8 mouse cellular contexts compared by ENCODE assay signal in genomic region chr2:35397590-35398173, GRCm38 (mm10). TPM values are rescaled to one million over a fixed set of nuclear protein-coding genes. Genes with fewer than 3 reads are reported as not detected.
DNase-seq lines count a peak whose midpoint lies in the region; ATAC-seq lines count a peak whose summit lies in the region.

No protein-coding gene starts in this region.

- ATAC-seq in forebrain, embryonic 11.5 days (replicated peaks; ENCODE audit: low FRiP score) = no peak
- no peak for ATAC-seq in forebrain, embryonic 15.5 days (replicated peaks)
- ATAC-seq in hindbrain, embryonic 13.5 days (ENCODE audit: low FRiP score) = 0 out of 2 replicates have a peak, but pooled peaks have one; percentile 24
- ATAC-seq in megakaryocyte progenitor cell, adult 5-6 weeks (replicated peaks; ENCODE audit: poor library complexity) = peak; percentile 92

- H3K27me3 ChIP-seq in forebrain, embryonic 11.5 days (ENCODE audit: control insufficient read depth, insufficient read depth, low read length) = no peaks in the 10 kb centered on the region
- no peaks in the 10 kb centered on the region for H3K27me3 ChIP-seq in forebrain, embryonic 15.5 days
- H3K27me3 ChIP-seq in hindbrain, embryonic 13.5 days = no peaks in the 10 kb centered on the region

- no peaks in the 10 kb centered on the region for H3K36me3 ChIP-seq in forebrain, embryonic 11.5 days (ENCODE audit: control insufficient read depth, insufficient read depth, low read length)
- H3K36me3 ChIP-seq in forebrain, embryonic 15.5 days = no peaks in the 10 kb centered on the region
- H3K36me3 ChIP-seq in hindbrain, embryonic 13.5 days = no peaks in the 10 kb centered on the region

- H3K4me1 ChIP-seq in forebrain, embryonic 11.5 days (replicated peaks; ENCODE audit: control insufficient read depth, insufficient read depth, low read length) = no peaks in the 10 kb centered on the region
- H3K4me1 ChIP-seq in forebrain, embryonic 15.5 days = peaks cover 5% of the 10 kb centered on the region; the same call in 1 of the 2 replicates
- H3K4me1 ChIP-seq in hindbrain, embryonic 13.5 days (replicated peaks) = peaks cover 4% of the 10 kb centered on the region; the same call in 1 of the 2 replicates

- 58% methylated on average over 11 of the region's 11 CpGs for WGBS in forebrain, embryonic 11.5 days
- WGBS in forebrain, embryonic 15.5 days = 57% methylated on average over 11 of the region's 11 CpGs
- 53% methylated on average over 11 of the region's 11 CpGs for WGBS in hindbrain, embryonic 13.5 days

- no peaks in the 10 kb centered on the region for H3K9me3 ChIP-seq in forebrain, embryonic 11.5 days (ENCODE audit: control insufficient read depth, low read length)
- no peaks in the 10 kb centered on the region for H3K9me3 ChIP-seq in forebrain, embryonic 15.5 days
- H3K9me3 ChIP-seq in hindbrain, embryonic 13.5 days = no peaks in the 10 kb centered on the region

- H3K9ac ChIP-seq in forebrain, embryonic 11.5 days (ENCODE audit: low read length) = no peak overlapping the region
- no peak overlapping the region for H3K9ac ChIP-seq in forebrain, embryonic 15.5 days (replicated peaks)
- no peak overlapping the region for H3K9ac ChIP-seq in hindbrain, embryonic 13.5 days

- H3K4me3 ChIP-seq in forebrain, embryonic 11.5 days (ENCODE audit: low read depth, low read length) = no peak overlapping the region
- H3K4me3 ChIP-seq in forebrain, embryonic 15.5 days = no peak overlapping the region
- no peak overlapping the region for H3K4me3 ChIP-seq in hindbrain, embryonic 13.5 days

- no peak overlapping the region for H3K27ac ChIP-seq in forebrain, embryonic 11.5 days (ENCODE audit: low read depth, low read length)
- no peak overlapping the region for H3K27ac ChIP-seq in forebrain, embryonic 15.5 days (replicated peaks)
- no peak overlapping the region for H3K27ac ChIP-seq in hindbrain, embryonic 13.5 days

- no peak overlapping the region for H3K4me2 ChIP-seq in forebrain, embryonic 11.5 days (ENCODE audit: low read depth, low read length, severe bottlenecking)
- H3K4me2 ChIP-seq in forebrain, embryonic 15.5 days (replicated peaks) = no peak overlapping the region
- no peak overlapping the region for H3K4me2 ChIP-seq in hindbrain, embryonic 13.5 days

- peak; percentile 67 for DNase-seq in forebrain, embryonic 11.5 days (ENCODE audit: low spot score)
- DNase-seq in c-Kit-positive CD71-negative TER-119-negative erythroid progenitor cells, embryonic 14.5 days (ENCODE audit: low read depth) = peak; percentile 65
- DNase-seq in forelimb bud, embryonic 11.5 days (ENCODE audit: low read depth, low spot score) = peak; percentile 71
- peak; percentile 73 to 84 for DNase-seq in layer of hippocampus, postnatal 14 days (ENCODE audit: low spot score in 2 of 2)
- DNase-seq in right cerebral cortex, postnatal 4 days = peak; percentile 65

RNA-seq across cellular contexts. Expression of gene 4930402F06Rik, which starts 0.7 kb away (rescaled TPM):
- polyA plus RNA-seq in forebrain, embryonic 11.5 days (2014; fragmentation: Nextera tagmentation; extraction: Ambion mirVana) = not detected in 2 replicates
- not detected in 2 replicates for polyA plus RNA-seq in forebrain, embryonic 15.5 days (2015; fragmentation: Nextera tagmentation; extraction: Ambion mirVana)
- polyA plus RNA-seq in hindbrain, embryonic 13.5 days (2015; fragmentation: Nextera tagmentation; extraction: Ambion mirVana) = not detected in 2 replicates
- not detected for total RNA-seq in layer of hippocampus, postnatal 14 days (2021)
- total RNA-seq in megakaryocyte progenitor cell, adult 5-6 weeks (2015) = not detected in 2 replicates
- not detected in 2 replicates for total RNA-seq in megakaryocyte progenitor cell, adult 5-6 weeks (2017)

RNA-seq across cellular contexts. Expression of gene 4930568D16Rik, which starts 30.2 kb away (rescaled TPM):
- polyA plus RNA-seq in forebrain, embryonic 11.5 days (2014; fragmentation: Nextera tagmentation; extraction: Ambion mirVana) = not detected in 2 replicates
- polyA plus RNA-seq in forebrain, embryonic 15.5 days (2015; fragmentation: Nextera tagmentation; extraction: Ambion mirVana) = not detected in 2 replicates
- not detected in 2 replicates for polyA plus RNA-seq in hindbrain, embryonic 13.5 days (2015; fragmentation: Nextera tagmentation; extraction: Ambion mirVana)
- total RNA-seq in layer of hippocampus, postnatal 14 days (2021) = not detected
- not detected in 2 replicates for total RNA-seq in megakaryocyte progenitor cell, adult 5-6 weeks (2015)
- total RNA-seq in megakaryocyte progenitor cell, adult 5-6 weeks (2017) = not detected in 2 replicates

Comparison
In these comparisons a context has a peak if more than half of its experiments do, and no peak if none do; other contexts are left out.
1. ATAC-seq: peak in hindbrain, embryonic 13.5 days (single experiment) and megakaryocyte progenitor cell, adult 5-6 weeks (single experiment); none in forebrain, embryonic 11.5 days (single experiment) and forebrain, embryonic 15.5 days (single experiment).
2. Peak in every context shown above with its lines, with median percentiles within 50 percentile points of each other: DNase-seq.